Mouse (Mus musculus): ENCODE measurements at regions not wholly inside any gene's neighbourhood (a gene's known extent, or its start where the extent isn't known, plus 50 kb on each side); places are given as distances from the start of the nearest gene placed in this dataset.
"Not testable (repeated sequence)": the region's sequence is repeated elsewhere in the genome, so short reads cannot be mapped to it uniquely, and the experiment has no call there.

- not testable (repeated sequence) for DNase-seq (ENCODE audit: low read depth, low spot score)
Measured at GRCm38 (mm10) chr13:10855947-10856561, 495.4 kb upstream of the Chrm3 start.

GRCm38 (mm10) chr13:10845212-10845611, 484.6 kb upstream of the Chrm3 start:
- no peak for DNase-seq (ENCODE audit: low read depth, low spot score)

- no peak for DNase-seq (ENCODE audit: low read depth, low spot score)
Measured at GRCm38 (mm10) chr13:10799351-10799913, 438.8 kb upstream of the Chrm3 start.
